Mouse (Mus musculus) midbrain, embryonic 14.5 days (tissue): Measurements from ENCODE around the gene Ccdc191. TPM values are rescaled to one million over a fixed set of nuclear protein-coding genes. Genes with fewer than 3 reads are reported as not detected.

ENCODE experiments used
- ATAC-seq: fragments of 200-750 bp; cut with Nextera tagmentation; 2 replicates; pipeline ENCODE4 v1.8.0; 2017; ENCODE audit warnings: moderate number of reproducible peaks, moderate library complexity; ENCODE audit not compliant: low FRiP score, low TSS enrichment
- DNase-seq: peaks from one replicate; pipeline ENCODE4 v3.0.0-alpha.2; 2015
- H3K27ac ChIP-seq: fragments of 300-500 bp; sonication (generic); replicated peaks from 2 replicates; pipeline ENCODE4 v1.5.1; 2014; ENCODE audit warnings: mild to moderate bottlenecking, low read depth, low read length, moderate library complexity
- H3K27me3 ChIP-seq: fragments of 300-500 bp; sonication (generic); 2 replicates; pipeline ENCODE4 v1.6.1; 2014; ENCODE audit warnings: low read length, control low read depth, mixed read lengths; ENCODE audit not compliant: control insufficient read depth, insufficient read depth
- H3K36me3 ChIP-seq: fragments of 300-500 bp; sonication (generic); 2 replicates; pipeline ENCODE4 v1.6.1; 2014; ENCODE audit warnings: low read length, control low read depth; ENCODE audit not compliant: control insufficient read depth, insufficient read depth
- H3K4me1 ChIP-seq: fragments of 300-500 bp; sonication (generic); 2 replicates; pipeline ENCODE4 v1.6.1; 2014; ENCODE audit warnings: mild to moderate bottlenecking, antibody characterized with exemption, low read length, control low read depth; ENCODE audit not compliant: control insufficient read depth, insufficient read depth
- H3K4me2 ChIP-seq: fragments of 300-500 bp; sonication (generic); 2 replicates; pipeline ENCODE4 v1.6.1; 2014; ENCODE audit warnings: mild to moderate bottlenecking, low read length, moderate library complexity
- H3K4me3 ChIP-seq: fragments of 300-500 bp; sonication (generic); replicated peaks from 2 replicates; pipeline ENCODE4 v1.5.1; 2014; ENCODE audit warnings: low read depth, low read length
- H3K9ac ChIP-seq: fragments of 300-500 bp; sonication (generic); replicated peaks from 2 replicates; pipeline ENCODE4 v1.6.1; 2014; ENCODE audit warnings: mild to moderate bottlenecking, low read length, moderate library complexity
- H3K9me3 ChIP-seq: fragments of 300-500 bp; sonication (generic); 2 replicates; pipeline ENCODE4 v1.6.1; 2016; ENCODE audit warnings: low read length, control low read depth, mixed read lengths; ENCODE audit not compliant: control insufficient read depth
- WGBS: fragments of 180-500 bp; shearing (Covaris S2); extraction: QIAGEN DNeasy Blood & Tissue Kit; methylation state at CpG from one replicate; pipeline ENCODE4 v1.1.7; 2014; 5-methylcytosine and 5-hydroxymethylcytosine counted together
- polyA plus RNA-seq: library from polyadenylated mRNA; unstranded; fragments of >200 nt; fragmentation: Nextera tagmentation; extraction: Ambion mirVana; gene quantifications from 2 replicates; pipeline ENCODE4 v1.2.1, GENCODE M21; 2014

Ccdc191 gene
- polyA plus RNA-seq, 1 experiment from 2014 or later = 8.6 TPM

DNA sequence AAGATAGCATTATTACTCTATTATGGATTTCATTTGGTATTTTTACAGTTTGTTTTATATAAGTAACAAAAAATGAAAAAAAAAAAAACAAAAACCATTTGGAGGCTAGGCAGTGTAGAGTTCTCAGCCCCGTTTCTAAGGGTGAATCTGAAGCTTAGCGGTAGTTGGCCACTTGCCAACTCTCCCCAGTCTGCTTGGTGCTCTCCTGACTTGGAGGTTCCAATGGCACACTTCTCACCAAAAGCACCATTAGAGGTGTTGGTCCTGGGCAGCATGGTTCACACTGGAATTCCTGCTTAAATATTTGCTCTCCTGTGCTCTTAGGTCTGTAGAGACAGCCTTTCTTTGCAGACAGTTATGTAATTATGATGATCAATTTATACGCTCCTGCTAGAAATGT, 45.8 kb downstream of the Ccdc191 start:
- H3K36me3 ChIP-seq = no peaks in the 10 kb centered on the region
- H3K9ac ChIP-seq = no peak overlapping the region
- H3K4me2 ChIP-seq = no peak overlapping the region
- H3K27ac ChIP-seq = no peak overlapping the region
- ATAC-seq (no peak), DNase-seq (peak; percentile 37)
- 79% methylated on average over 3 of the region's 3 CpGs for WGBS
- H3K4me1 ChIP-seq = no peaks in the 10 kb centered on the region
- H3K27me3 ChIP-seq = no peaks in the 10 kb centered on the region
- H3K4me3 ChIP-seq = no peak overlapping the region
- H3K9me3 ChIP-seq = no peaks in the 10 kb centered on the region

DNA sequence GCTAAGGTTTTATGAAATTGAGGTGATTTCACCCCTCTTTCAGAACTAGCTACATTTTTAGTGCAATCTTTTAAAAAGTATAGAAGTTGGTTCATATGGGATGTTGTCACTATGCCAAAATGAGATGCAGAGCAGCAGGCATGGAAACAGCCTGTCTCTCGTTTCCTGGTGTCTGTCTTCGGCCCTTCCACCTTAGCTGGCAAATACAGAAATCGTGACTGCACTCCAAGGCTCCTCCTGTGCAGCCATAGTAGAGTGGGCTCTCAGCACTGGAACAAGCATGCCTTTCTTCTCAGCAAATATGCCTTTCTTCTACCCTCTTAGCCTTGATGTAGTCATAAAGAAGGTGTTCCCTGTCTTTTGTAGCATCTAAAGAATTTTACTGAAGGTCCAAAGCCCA, 46.3 kb downstream of the Ccdc191 start:
- Histone ChIP-seq H3K4me2 (no peak overlapping the region), H3K4me3 (no peak overlapping the region), H3K36me3 (no peaks in the 10 kb centered on the region), H3K27me3 (no peaks in the 10 kb centered on the region), H3K9ac (no peak overlapping the region), H3K27ac (no peak overlapping the region), H3K9me3 (no peaks in the 10 kb centered on the region), H3K4me1 (no peaks in the 10 kb centered on the region)
- ATAC-seq (no peak), DNase-seq (no peak)
- WGBS = 82% methylated on average over 3 of the region's 3 CpGs

DNA sequence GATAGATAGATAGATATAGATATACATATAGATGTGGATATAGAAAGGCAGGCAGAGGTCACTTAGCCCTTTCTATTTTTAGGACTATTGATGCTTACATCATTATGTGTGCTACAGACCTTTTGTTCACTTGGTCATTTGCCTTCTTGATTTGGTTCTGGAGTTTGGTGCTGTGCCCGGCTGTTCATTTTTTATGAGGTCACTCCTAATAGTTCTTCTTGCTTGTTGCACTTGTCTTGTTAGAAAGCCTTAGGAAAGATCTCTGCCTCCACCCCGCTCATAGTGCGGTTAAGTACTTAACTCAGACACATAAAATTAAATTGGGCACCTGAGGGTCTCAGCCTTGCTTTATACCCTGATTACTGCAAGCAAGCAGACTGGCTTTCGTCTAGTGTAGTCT, 51.2 kb downstream of the Ccdc191 start:
- H3K4me1 ChIP-seq = no peaks in the 10 kb centered on the region
- WGBS = 95% methylated on average over 4 of the region's 4 CpGs
- no peak for ATAC-seq
- no peaks in the 10 kb centered on the region for H3K9me3 ChIP-seq
- no peak for DNase-seq
- no peak overlapping the region for H3K4me3 ChIP-seq
- no peak overlapping the region for H3K27ac ChIP-seq
- H3K27me3 ChIP-seq = no peaks in the 10 kb centered on the region
- no peak overlapping the region for H3K9ac ChIP-seq
- H3K36me3 ChIP-seq = no peaks in the 10 kb centered on the region
- H3K4me2 ChIP-seq = no peak overlapping the region

DNA sequence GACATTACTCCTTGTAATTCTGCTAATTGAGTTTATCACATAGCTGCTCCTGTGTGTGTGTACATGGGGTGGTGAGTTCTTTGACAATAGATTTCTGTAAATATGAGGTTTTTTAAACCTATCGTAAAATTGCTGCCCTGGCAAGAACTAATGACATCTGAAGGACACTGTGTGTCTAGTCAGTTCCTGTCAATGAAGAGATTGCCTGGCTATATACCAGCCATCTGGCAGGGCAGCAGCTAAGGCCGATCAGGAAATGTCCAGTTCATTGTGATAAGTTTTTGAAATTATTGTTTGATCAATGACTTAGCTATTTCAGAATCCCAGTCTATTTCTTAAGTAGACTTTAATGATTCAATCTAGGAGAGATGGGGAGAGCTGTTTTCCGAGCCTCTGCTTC, 55.8 kb downstream of the Ccdc191 start:
- Histone ChIP-seq H3K4me2 (no peak overlapping the region), H3K27ac (no peak overlapping the region), H3K27me3 (no peaks in the 10 kb centered on the region), H3K9me3 (no peaks in the 10 kb centered on the region), H3K4me3 (no peak overlapping the region), H3K9ac (no peak overlapping the region), H3K4me1 (no peaks in the 10 kb centered on the region), H3K36me3 (no peaks in the 10 kb centered on the region)
- WGBS = 80% methylated on average over 3 of the region's 3 CpGs
- ATAC-seq = no peak
- DNase-seq = no peak

DNA sequence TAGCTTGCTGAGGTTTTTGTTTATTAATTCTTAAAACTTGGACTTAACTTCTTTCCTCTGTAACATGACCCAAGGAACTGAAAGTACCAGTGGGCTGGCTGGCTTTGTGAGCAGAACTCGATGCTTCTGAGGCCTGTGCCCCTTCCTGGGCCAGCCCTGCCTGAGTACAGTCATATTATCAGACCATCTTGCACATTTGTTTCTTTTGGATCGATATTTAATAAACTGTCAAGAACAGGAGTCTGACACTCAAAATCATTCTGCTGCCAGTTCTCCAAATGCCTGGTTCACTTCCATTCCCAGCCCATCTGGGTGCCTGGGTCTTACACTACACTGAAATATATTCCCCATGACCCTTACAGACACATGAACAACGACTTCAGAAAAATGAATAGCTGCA, 56.3 kb downstream of the Ccdc191 start:
- Histone ChIP-seq H3K27me3 (no peaks in the 10 kb centered on the region), H3K36me3 (no peaks in the 10 kb centered on the region), H3K9me3 (no peaks in the 10 kb centered on the region), H3K4me3 (no peak overlapping the region), H3K9ac (no peak overlapping the region), H3K4me1 (no peaks in the 10 kb centered on the region), H3K27ac (no peak overlapping the region), H3K4me2 (no peak overlapping the region)
- ATAC-seq = no peak
- no peak for DNase-seq
- WGBS = 80% methylated on average over 3 of the region's 3 CpGs

DNA sequence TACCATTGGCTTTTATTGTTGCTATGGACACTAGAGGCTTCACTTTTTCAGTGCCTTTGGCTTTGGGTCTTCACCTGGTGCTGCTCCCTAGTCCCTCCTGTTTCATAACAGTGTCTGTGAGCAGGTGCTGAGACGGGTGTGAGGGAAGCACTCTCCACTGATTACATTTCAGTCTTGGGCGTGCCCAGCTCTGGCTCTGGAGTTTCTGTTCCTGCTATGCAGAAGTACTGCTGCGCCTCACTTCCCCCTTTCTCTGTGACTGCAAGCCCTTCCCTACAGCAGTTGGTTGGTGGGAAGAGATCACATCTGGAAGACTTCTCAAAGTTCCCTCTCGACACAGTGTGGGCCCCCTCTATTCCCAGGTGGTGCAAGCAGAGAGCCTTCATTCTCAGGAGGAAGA, 62.0 kb downstream of the Ccdc191 start:
- Histone ChIP-seq H3K4me2 (no peak overlapping the region), H3K27ac (no peak overlapping the region), H3K9me3 (no peaks in the 10 kb centered on the region), H3K4me3 (no peak overlapping the region), H3K9ac (no peak overlapping the region), H3K27me3 (no peaks in the 10 kb centered on the region), H3K36me3 (no peaks in the 10 kb centered on the region), H3K4me1 (no peaks in the 10 kb centered on the region)
- WGBS = 81% methylated on average over 4 of the region's 4 CpGs
- DNase-seq = no peak
- no peak for ATAC-seq

DNA sequence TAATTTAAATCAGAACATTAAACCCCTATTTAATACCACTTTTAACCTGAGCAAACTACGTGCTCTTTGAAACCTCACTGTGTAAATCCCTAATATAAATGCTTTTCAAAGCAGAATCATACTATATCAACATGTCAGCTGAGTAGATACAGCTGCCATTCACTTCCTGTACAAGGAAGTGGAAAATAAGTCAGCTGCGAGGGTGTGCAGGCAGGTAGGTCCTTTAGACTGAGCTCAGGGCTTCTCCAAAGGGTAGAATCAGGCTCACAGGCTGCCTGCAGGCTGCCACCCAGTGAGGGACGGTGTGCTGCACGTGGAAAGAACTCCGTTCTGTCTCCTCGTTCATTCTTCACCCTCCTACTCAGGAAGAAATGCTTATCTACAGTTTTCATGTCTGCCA, 65.3 kb downstream of the Ccdc191 start:
- H3K4me3 ChIP-seq = no peak overlapping the region
- no peak overlapping the region for H3K4me2 ChIP-seq
- no peaks in the 10 kb centered on the region for H3K4me1 ChIP-seq
- H3K27me3 ChIP-seq = no peaks in the 10 kb centered on the region
- no peak overlapping the region for H3K9ac ChIP-seq
- WGBS = 86% methylated on average over 6 of the region's 6 CpGs
- no peak for DNase-seq
- no peak overlapping the region for H3K27ac ChIP-seq
- H3K36me3 ChIP-seq = no peaks in the 10 kb centered on the region
- ATAC-seq = no peak
- no peaks in the 10 kb centered on the region for H3K9me3 ChIP-seq

DNA sequence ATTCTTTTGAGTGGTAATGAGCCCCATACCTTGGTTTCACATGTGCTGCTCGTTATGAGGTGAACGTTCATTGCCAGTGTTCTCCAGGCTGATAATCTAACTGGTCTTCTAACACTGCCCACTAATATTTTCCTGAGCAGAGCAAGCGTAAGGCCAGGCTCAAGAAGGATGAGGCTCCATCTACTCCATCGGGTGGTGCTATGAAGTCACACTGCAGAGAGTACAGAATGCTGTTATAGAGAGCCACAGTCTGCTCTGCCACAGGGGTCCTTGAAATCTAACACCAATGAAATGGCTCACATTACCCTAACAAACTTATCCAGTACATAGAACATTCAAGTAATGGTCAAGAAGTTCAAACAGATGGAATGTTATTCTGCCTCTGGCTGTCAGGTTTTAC, 68.4 kb downstream of the Ccdc191 start:
- ATAC-seq (no peak), DNase-seq (no peak)
- no peaks in the 10 kb centered on the region for H3K36me3 ChIP-seq
- H3K4me2 ChIP-seq = no peak overlapping the region
- no peaks in the 10 kb centered on the region for H3K9me3 ChIP-seq
- no peaks in the 10 kb centered on the region for H3K4me1 ChIP-seq
- no peak overlapping the region for H3K4me3 ChIP-seq
- WGBS = 92% methylated on average over 4 of the region's 4 CpGs
- H3K27me3 ChIP-seq = no peaks in the 10 kb centered on the region
- no peak overlapping the region for H3K9ac ChIP-seq
- H3K27ac ChIP-seq = no peak overlapping the region

DNA sequence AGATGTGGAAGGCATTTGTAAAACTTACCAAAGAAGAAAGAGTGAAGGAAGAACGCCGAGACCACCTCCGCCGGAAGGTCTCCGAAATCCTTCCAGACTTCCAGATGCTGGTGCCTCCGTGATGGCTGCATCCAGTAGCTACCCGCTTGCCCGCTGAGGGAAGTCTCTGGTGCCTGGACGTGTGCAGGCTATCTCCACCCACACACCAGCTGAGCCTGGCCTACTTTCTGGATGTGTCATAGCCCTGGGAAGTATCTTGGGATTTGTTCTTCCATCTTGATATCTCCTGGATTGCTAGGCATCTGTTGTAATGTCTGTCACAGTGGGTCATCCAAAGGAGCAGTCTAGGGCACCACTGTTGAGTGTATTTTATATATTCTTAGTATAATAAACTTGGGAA, 73.7 kb downstream of the Ccdc191 start:
- Histone ChIP-seq H3K4me3 (no peak overlapping the region), H3K4me1 (no peaks in the 10 kb centered on the region), H3K4me2 (no peak overlapping the region), H3K9me3 (no peaks in the 10 kb centered on the region), H3K27ac (no peak overlapping the region), H3K9ac (no peak overlapping the region), H3K27me3 (no peaks in the 10 kb centered on the region), H3K36me3 (no peaks in the 10 kb centered on the region)
- 91% methylated on average over 9 of the region's 9 CpGs for WGBS
- no peak for DNase-seq
- ATAC-seq = no peak
